Mouse (Mus musculus) stomach, postnatal 0 days (tissue): Measurements from ENCODE around the gene Myl7. TPM values are rescaled to one million over a fixed set of nuclear protein-coding genes. Genes with fewer than 3 reads are reported as not detected.
A peak's percentile ranks its signal among the peaks of the same experiment; 100 is the strongest.

ENCODE experiments used
- ATAC-seq: fragments of 200-750 bp; cut with Nextera tagmentation; 2 replicates; pipeline ENCODE4 v1.8.0; 2017; ENCODE audit not compliant: low FRiP score, low TSS enrichment
- DNase-seq: peaks from one replicate; pipeline ENCODE4 v3.0.0-alpha.2; 2016; ENCODE audit warnings: low spot score
- H3K27ac ChIP-seq: fragments of 300-500 bp; sonication (generic); replicated peaks from 2 replicates; pipeline ENCODE4 v1.5.1; 2014; ENCODE audit warnings: mild to moderate bottlenecking, control low read depth
- H3K27me3 ChIP-seq: fragments of 300-500 bp; sonication (generic); 2 replicates; pipeline ENCODE4 v1.6.1; 2014; ENCODE audit warnings: low read length; ENCODE audit not compliant: control insufficient read depth, insufficient read depth
- H3K36me3 ChIP-seq: fragments of 300-500 bp; sonication (generic); 2 replicates; pipeline ENCODE4 v1.6.1; 2014; ENCODE audit warnings: low read length, mixed read lengths; ENCODE audit not compliant: control insufficient read depth, insufficient read depth
- H3K4me1 ChIP-seq: fragments of 300-500 bp; sonication (generic); replicated peaks from 2 replicates; pipeline ENCODE4 v1.6.1; 2014; ENCODE audit warnings: antibody characterized with exemption; ENCODE audit not compliant: control insufficient read depth, insufficient read depth
- H3K4me2 ChIP-seq: fragments of 300-500 bp; sonication (generic); replicated peaks from 2 replicates; pipeline ENCODE4 v1.6.1; 2014; ENCODE audit warnings: low read depth, mild to moderate bottlenecking, control low read depth, moderate library complexity
- H3K4me3 ChIP-seq: fragments of 300-500 bp; sonication (generic); 2 replicates; pipeline ENCODE4 v1.5.1; 2014; ENCODE audit warnings: low read depth, low read length, control low read depth
- H3K9ac ChIP-seq: fragments of 300-500 bp; sonication (generic); 2 replicates; pipeline ENCODE4 v1.6.1; 2014; ENCODE audit warnings: mild to moderate bottlenecking, low read length, control low read depth, mixed read lengths
- H3K9me3 ChIP-seq: fragments of 300-500 bp; sonication (generic); 2 replicates; pipeline ENCODE4 v1.6.1; 2016; ENCODE audit warnings: low read length; ENCODE audit not compliant: control insufficient read depth
- CTCF ChIP-seq: IDR thresholded peaks from 2 replicates; pipeline ENCODE4 v1.5.1; 2016; ENCODE audit warnings: antibody characterized with exemption, low read depth, mild to moderate bottlenecking, moderate library complexity
- EP300 ChIP-seq: optimal IDR thresholded peaks from 2 replicates; pipeline ENCODE3; 2016; ENCODE audit warnings: antibody characterized with exemption
- WGBS: fragments of 180-500 bp; shearing (Covaris S2); extraction: QIAGEN DNeasy Blood & Tissue Kit; methylation state at CpG from one replicate; pipeline ENCODE4 v1.1.7; 2014; 5-methylcytosine and 5-hydroxymethylcytosine counted together
- polyA plus RNA-seq: library from polyadenylated mRNA; unstranded; fragments of >200 nt; fragmentation: Nextera tagmentation; extraction: Ambion mirVana; gene quantifications from 2 replicates; pipeline ENCODE4 v1.2.1, GENCODE M21; 2015

The Myl7 gene
- polyA plus RNA-seq, 1 experiment from 2014 or later, result 147 TPM

DNA sequence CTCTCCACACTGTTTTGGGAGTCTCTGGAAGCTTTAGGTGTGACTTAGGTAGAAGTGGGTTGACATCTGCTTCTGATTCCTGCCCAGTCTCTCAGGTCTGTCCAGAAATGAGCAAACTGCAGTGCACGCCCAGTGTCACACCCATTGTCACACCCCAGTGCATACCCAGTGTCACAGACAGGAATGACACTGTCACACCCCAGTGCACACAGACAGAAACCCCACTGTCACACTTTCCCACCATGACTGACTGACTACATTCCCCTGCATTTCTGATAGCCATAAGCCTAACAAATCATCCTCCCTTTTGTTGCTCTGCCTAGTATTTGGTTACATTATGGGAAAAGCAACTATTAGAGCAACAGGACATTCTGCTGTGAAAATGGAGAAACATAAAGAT is 32.0 kb upstream of the Myl7 start:
- H3K9ac ChIP-seq, result no peak overlapping the region
- H3K36me3 ChIP-seq, result no peaks in the 10 kb centered on the region
- H3K27ac ChIP-seq, result no peak overlapping the region
- H3K9me3 ChIP-seq, result no peaks in the 10 kb centered on the region
- ATAC-seq, result peak; percentile 56; the same call in 1 of the 2 replicates
- no peaks in the 10 kb centered on the region for H3K27me3 ChIP-seq
- no peak overlapping the region for H3K4me3 ChIP-seq
- H3K4me1 ChIP-seq, result no peaks in the 10 kb centered on the region
- H3K4me2 ChIP-seq, result no peak overlapping the region
- no peak for DNase-seq
- no peak for TF ChIP-seq CTCF
- no peak for TF ChIP-seq EP300
- WGBS, result 92% methylated on average over 1 of the region's 1 CpGs

DNA sequence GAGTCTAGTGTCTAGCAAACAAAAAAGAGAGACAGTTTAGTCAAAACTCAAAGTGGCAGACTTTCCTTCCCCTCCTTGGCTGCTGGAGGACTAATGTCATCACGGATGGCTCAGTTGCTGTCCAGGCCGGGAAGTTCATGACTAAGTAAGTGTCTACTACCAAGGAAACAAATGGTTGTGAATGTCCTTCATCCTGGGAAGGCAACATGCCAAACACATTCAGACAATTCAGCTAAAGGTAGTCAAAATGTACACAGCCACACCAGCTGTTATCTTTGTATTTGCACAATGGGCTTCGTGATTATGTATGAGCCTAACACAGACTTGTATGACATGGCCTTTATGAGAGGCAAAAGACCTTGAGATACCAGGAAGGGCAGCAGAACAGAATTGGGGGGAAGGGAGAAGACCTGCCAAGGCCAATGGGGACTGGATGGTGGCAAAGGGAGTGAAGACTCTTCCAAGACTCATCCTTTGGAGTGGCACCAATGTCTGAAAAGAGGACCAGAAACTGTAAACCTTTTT is 28.2 kb upstream of the Myl7 start:
- TF ChIP-seq CTCF, result no peak
- TF ChIP-seq EP300, result no peak
- ATAC-seq, result peak; percentile 76
- DNase-seq, result no peak
- H3K27ac ChIP-seq, result no peak overlapping the region
- H3K9me3 ChIP-seq, result no peaks in the 10 kb centered on the region
- no peak overlapping the region for H3K4me3 ChIP-seq
- H3K27me3 ChIP-seq, result no peaks in the 10 kb centered on the region
- no peaks in the 10 kb centered on the region for H3K36me3 ChIP-seq
- H3K4me2 ChIP-seq, result no peak overlapping the region
- WGBS, result 67% methylated on average over 3 of the region's 3 CpGs
- H3K9ac ChIP-seq, result no peak overlapping the region
- H3K4me1 ChIP-seq, result no peaks in the 10 kb centered on the region

DNA sequence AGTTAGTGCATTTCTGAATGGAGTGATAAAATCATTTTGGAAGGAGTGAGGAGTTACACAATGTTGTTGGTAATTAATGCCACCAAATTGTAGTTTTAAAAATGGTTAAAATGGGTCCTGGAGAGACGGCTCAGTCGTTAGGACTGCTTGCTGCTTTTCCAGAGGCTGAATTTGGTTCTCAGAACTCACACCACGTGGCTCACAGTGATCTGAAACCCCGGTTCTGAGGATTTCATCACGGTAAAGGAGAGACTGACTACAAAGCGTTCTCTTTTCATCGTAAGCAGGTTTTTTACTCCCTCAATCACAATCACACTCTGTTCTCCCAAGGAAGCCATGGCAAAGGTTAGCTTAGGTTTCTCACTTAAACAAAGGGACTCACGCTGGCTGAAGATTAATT is 26.1 kb upstream of the Myl7 start:
- 61% methylated on average over 8 of the region's 8 CpGs for WGBS
- no peak overlapping the region for H3K9ac ChIP-seq
- no peaks in the 10 kb centered on the region for H3K27me3 ChIP-seq
- H3K27ac ChIP-seq, result no peak overlapping the region
- no peak for TF ChIP-seq EP300
- no peak for TF ChIP-seq CTCF
- DNase-seq, result no peak
- H3K4me1 ChIP-seq, result no peaks in the 10 kb centered on the region; the same call in 1 of the 2 replicates
- H3K4me3 ChIP-seq, result no peak overlapping the region
- no peaks in the 10 kb centered on the region for H3K9me3 ChIP-seq
- ATAC-seq, result no peak
- no peaks in the 10 kb centered on the region for H3K36me3 ChIP-seq
- no peak overlapping the region for H3K4me2 ChIP-seq

DNA sequence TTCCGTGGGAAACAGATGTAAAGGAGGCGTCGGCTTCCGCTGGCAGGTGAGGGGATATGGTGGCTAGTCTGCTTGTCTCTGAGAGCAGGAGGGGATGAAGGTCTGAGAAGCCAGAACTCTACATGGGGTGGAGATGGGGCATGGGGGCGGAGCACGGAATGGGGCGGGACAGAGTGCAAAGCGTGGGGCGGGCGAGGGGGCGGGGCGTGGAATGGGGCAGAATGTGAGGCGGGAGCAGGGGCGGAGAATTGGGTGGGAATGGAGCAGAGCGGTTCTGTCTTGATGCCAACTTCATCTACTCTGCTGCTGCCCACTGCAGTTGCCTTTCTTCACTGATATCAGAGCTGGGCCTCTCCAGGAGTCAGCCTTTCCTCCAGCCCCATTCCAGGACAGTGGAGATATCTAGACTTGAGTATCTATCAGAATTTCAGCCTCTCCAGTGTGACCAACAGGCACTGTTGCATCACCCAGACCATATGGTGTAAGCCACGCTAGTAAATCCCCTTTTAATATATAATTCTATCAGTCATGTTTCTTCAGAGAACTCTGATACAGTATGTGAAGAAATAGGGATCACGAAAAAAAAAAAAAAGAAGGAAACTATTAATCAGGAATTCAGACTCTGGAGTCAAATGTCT is 21.9 kb upstream of the Myl7 start:
- TF ChIP-seq EP300 (no peak), CTCF (no peak)
- no peaks in the 10 kb centered on the region for H3K36me3 ChIP-seq
- H3K4me2 ChIP-seq, result no peak overlapping the region
- peak; percentile 75 for DNase-seq
- no peaks in the 10 kb centered on the region for H3K27me3 ChIP-seq
- 30% methylated on average over 16 of the region's 17 CpGs for WGBS
- no peak overlapping the region for H3K27ac ChIP-seq
- H3K4me1 ChIP-seq, result no peaks in the 10 kb centered on the region; the same call in 1 of the 2 replicates
- ATAC-seq, result peak; percentile 78
- no peak overlapping the region for H3K9ac ChIP-seq
- no peaks in the 10 kb centered on the region for H3K9me3 ChIP-seq
- no peak overlapping the region for H3K4me3 ChIP-seq

DNA sequence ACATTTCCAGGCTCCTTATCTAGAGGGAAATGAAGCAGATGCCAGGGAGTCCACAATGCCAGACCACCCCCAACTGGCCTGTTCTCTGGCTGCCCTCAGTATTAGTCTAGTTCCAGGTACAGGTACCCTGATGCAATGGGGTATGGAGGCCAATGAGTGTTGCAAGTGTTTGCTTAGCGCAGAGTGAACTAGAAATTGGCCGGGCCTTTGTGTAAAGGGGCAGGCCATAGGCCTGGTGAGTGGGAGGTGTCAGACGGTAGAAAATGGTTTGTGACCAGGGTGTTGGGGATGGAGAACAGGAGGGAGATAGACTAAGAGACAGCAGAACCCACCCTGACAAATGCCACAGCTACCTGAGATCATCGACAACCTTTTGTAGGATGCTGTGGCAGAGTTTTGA is 21.0 kb upstream of the Myl7 start:
- DNase-seq, result no peak
- no peak for TF ChIP-seq EP300
- TF ChIP-seq CTCF, result no peak
- H3K9ac ChIP-seq, result no peak overlapping the region
- no peak overlapping the region for H3K4me2 ChIP-seq
- no peaks in the 10 kb centered on the region for H3K27me3 ChIP-seq
- H3K36me3 ChIP-seq, result no peaks in the 10 kb centered on the region
- WGBS, result 85% methylated on average over 4 of the region's 4 CpGs
- H3K27ac ChIP-seq, result no peak overlapping the region
- no peak overlapping the region for H3K4me3 ChIP-seq
- 0 out of 2 replicates have a peak, but pooled peaks have one; percentile 44 for ATAC-seq
- no peaks in the 10 kb centered on the region for H3K9me3 ChIP-seq
- H3K4me1 ChIP-seq, result no peaks in the 10 kb centered on the region; the same call in 1 of the 2 replicates

DNA sequence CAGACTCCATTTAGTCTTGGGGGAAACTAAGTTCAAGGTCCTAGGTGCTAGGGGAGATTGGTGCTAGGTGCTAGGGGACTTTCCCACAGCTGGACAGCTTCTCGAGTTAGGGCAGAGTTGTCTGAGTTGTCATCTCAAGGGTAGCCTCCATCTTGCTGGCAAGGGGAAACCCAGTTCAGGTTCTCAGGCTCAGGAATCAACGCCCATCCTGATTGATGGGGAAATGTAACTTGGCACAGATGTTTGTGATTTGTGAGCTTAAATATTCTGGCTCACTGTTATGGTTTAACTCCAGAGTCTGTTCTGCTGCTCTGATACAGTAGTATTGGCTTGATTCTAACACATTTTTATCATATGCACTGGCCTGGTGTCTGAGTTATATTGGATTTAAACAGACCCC is 19.5 kb upstream of the Myl7 start:
- H3K4me1 ChIP-seq, result no peaks in the 10 kb centered on the region; the same call in 1 of the 2 replicates
- 68% methylated on average over 2 of the region's 2 CpGs for whole genome bisulfite sequencing
- no peaks in the 10 kb centered on the region for H3K27me3 ChIP-seq
- H3K4me2 ChIP-seq, result no peak overlapping the region
- H3K4me3 ChIP-seq, result no peak overlapping the region
- no peaks in the 10 kb centered on the region for H3K36me3 ChIP-seq
- ATAC-seq (no peak), DNase-seq (no peak)
- TF ChIP-seq EP300, result no peak
- no peak for TF ChIP-seq CTCF
- H3K9ac ChIP-seq, result no peak overlapping the region
- H3K27ac ChIP-seq, result no peak overlapping the region
- H3K9me3 ChIP-seq, result no peaks in the 10 kb centered on the region
